Mouse (Mus musculus) liver, postnatal 0 days (tissue): ENCODE measurements at regions not wholly inside any gene's neighbourhood (a gene's known extent, or its start where the extent isn't known, plus 50 kb on each side); places are given as distances from the start of the nearest gene placed in this dataset.

ENCODE experiments used
- CTCF ChIP-seq: sonication (generic); IDR thresholded peaks from 2 replicates; pipeline ENCODE4 v1.5.1; 2016; ENCODE audit warnings: antibody characterized with exemption, low read depth
- EP300 ChIP-seq: IDR thresholded peaks from 2 replicates; pipeline ENCODE4 v1.6.1; 2016; ENCODE audit warnings: antibody characterized with exemption, low read depth, mild to moderate bottlenecking

GRCm38 (mm10) chr2:108756251-108756650 lies 524.3 kb upstream of the Kif18a start:
- TF ChIP-seq CTCF (no peak), EP300 (no peak)
